Mouse (Mus musculus) effector memory CD4-positive, alpha-beta T cell, adult 7 months (primary cell): Measurements from ENCODE around the gene Gm10665. TPM values are rescaled to one million over a fixed set of nuclear protein-coding genes. Genes with fewer than 3 reads are reported as not detected.

Experiments
- polyA plus RNA-seq: library from polyadenylated mRNA; unstranded; fragments of 100-300 nt; shearing (Covaris generic); gene quantifications from one replicate; pipeline ENCODE4 v1.2.1, GENCODE M21; 2017

The Gm10665 gene
- 1.2 TPM for polyA plus RNA-seq

DNA sequence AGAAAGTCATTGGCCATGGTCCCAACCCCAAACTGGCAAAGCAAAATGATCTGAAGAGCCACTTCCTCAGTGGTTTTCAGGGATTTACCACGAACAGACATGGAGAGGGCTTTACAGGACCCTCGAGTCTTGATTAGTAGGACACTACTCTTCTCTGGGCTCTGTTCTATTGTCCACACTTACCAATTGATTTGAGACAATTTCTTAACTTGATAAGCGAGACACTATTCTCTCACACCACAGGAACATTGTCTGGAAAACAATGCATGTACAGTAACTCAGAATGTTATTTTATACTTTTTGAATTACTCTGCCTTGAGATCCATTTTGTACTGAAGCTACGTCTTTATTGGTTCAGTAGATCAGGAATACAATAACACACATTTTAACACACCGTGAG lies at the start of gene Gm10665:
TSS of gene Gm10665 (minus strand) at position 101 of the 400 bp plus-strand sequence.

DNA sequence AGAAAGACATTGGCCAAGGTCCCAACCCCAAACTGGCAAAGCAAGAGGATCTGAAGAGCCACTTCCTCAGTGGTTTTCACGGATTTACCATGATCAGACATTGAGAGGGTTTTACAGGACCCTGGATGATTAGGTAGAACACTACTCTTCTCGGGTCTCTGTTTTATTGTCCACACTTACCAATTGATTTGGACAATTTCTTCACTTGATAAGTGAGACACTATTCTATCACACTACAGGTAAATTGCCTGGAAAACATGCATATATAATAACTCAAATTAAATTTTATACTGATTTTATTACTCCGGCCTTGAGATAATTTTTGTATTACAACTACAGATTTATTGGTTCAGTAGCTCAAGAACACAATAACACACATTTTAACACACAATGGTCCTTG lies 35.7 kb upstream of the Gm10665 start, which contains the start of gene Vmn1r151:
TSS of gene Vmn1r151 (minus strand) at position 101 of the 400 bp plus-strand sequence.

DNA sequence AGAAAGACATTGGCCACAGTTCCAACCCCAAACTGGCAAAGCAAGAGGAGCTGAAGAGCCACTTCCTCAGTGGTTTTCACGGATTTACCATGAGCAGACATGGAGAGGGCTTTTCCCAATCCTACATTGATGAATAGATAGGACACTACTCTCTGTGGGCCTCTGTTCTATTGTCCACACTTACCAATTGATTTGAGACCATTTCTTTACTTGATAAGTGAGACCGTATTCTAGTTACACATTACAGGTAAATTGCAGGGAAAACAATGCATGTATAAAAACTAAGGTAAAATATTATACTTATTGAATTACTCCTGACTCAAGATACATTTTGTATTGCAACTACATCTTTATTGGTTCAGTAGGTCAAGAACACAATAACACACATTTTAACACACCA lies 25.7 kb downstream of the Gm10665 start, which contains the start of gene Vmn1r149:
TSS of gene Vmn1r149 (minus strand) at position 101 of the 400 bp plus-strand sequence.

DNA sequence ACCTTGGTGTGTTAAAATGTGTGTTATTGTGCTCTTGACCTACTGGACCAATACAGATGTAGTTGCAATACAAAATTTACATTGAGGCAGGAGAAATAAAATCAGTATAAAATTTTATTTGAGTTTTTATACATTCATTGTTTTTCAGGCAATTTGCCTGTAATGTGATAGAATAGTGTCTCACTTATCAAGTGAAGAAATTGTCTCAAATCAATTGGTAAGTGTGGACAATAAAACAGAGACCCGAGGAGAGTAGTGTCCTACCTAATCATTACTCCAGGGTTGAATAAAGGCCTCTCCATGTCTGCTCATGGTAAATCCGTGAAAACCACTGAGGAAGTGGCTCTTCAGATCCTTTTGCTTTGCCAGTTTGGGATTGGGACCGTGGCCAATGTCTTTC lies 50.6 kb downstream of the Gm10665 start, which contains the start of gene Vmn1r148:
TSS of gene Vmn1r148 (plus strand) at position 301 of the 400 bp plus-strand sequence.

Other genes starting within 250 kb of the Gm10665 start
- gene Gm8453, start 234.6 kb downstream of the Gm10665 start, polyA plus RNA-seq, result not detected
- not detected for gene Gm4187, start 134.4 kb downstream of the Gm10665 start, polyA plus RNA-seq
- gene Gm8660, start 93.0 kb downstream of the Gm10665 start, polyA plus RNA-seq, result not detected
- gene Vmn1r148, start 50.5 kb downstream of the Gm10665 start, polyA plus RNA-seq, result not detected
- gene Vmn1r149, start 25.8 kb downstream of the Gm10665 start, polyA plus RNA-seq, result not detected
- gene Vmn1r151, start 35.6 kb upstream of the Gm10665 start, polyA plus RNA-seq, result not detected
- 0.89 TPM for gene Vmn1r152, start 58.9 kb upstream of the Gm10665 start, polyA plus RNA-seq
- gene Gm8677, start 70.8 kb upstream of the Gm10665 start, polyA plus RNA-seq, result not detected
- gene Gm4201, start 101.3 kb upstream of the Gm10665 start, polyA plus RNA-seq, result not detected
- gene Gm4565, start 124.1 kb upstream of the Gm10665 start, polyA plus RNA-seq, result 0.65 TPM
- gene Vmn1r155, start 193.9 kb upstream of the Gm10665 start, polyA plus RNA-seq, result 1.1 TPM
- gene Gm8693, start 228.2 kb upstream of the Gm10665 start, polyA plus RNA-seq, result not detected